Mouse (Mus musculus) hindbrain, embryonic 10.5 days (tissue): ENCODE data around the gene Susd1. TPM values are rescaled to one million over a fixed set of nuclear protein-coding genes. Genes with fewer than 3 reads are reported as not detected.

Source experiments
- DNase-seq: peaks from one replicate; pipeline ENCODE4 v3.0.0-alpha.2; 2017; ENCODE audit warnings: low spot score
- H3K27ac ChIP-seq: fragments of 300-500 bp; sonication (generic); 2 replicates; pipeline ENCODE4 v1.5.1; 2016; ENCODE audit warnings: mild to moderate bottlenecking, moderate library complexity
- H3K27me3 ChIP-seq: fragments of 300-500 bp; sonication (generic); 2 replicates; pipeline ENCODE4 v1.6.1; 2016; ENCODE audit warnings: mild to moderate bottlenecking; ENCODE audit not compliant: poor library complexity, insufficient read depth, severe bottlenecking
- H3K36me3 ChIP-seq: fragments of 300-500 bp; sonication (generic); 2 replicates; pipeline ENCODE4 v1.6.1; 2016; ENCODE audit warnings: mild to moderate bottlenecking, moderate library complexity
- H3K4me1 ChIP-seq: fragments of 300-500 bp; sonication (generic); replicated peaks from 2 replicates; pipeline ENCODE4 v1.6.1; 2016; ENCODE audit warnings: mild to moderate bottlenecking
- H3K4me3 ChIP-seq: fragments of 300-500 bp; sonication (generic); 2 replicates; pipeline ENCODE4 v1.5.1; 2016; ENCODE audit warnings: mild to moderate bottlenecking, moderate library complexity
- H3K9me3 ChIP-seq: fragments of 300-500 bp; sonication (generic); 2 replicates; pipeline ENCODE4 v1.6.1; 2016; ENCODE audit warnings: mild to moderate bottlenecking, moderate library complexity
- WGBS: fragments of 180-500 bp; shearing (Covaris S2); methylation state at CpG from one replicate; pipeline ENCODE4 v1.1.7; 2016; 5-methylcytosine and 5-hydroxymethylcytosine counted together
- polyA plus RNA-seq: library from polyadenylated mRNA; unstranded; fragments of >200 nt; fragmentation: Nextera tagmentation; extraction: Ambion mirVana; gene quantifications from 2 replicates; pipeline ENCODE4 v1.2.1, GENCODE M21; 2016

Gene Susd1
- polyA plus RNA-seq, 1 experiment from 2014 or later = 2.0 TPM

DNA sequence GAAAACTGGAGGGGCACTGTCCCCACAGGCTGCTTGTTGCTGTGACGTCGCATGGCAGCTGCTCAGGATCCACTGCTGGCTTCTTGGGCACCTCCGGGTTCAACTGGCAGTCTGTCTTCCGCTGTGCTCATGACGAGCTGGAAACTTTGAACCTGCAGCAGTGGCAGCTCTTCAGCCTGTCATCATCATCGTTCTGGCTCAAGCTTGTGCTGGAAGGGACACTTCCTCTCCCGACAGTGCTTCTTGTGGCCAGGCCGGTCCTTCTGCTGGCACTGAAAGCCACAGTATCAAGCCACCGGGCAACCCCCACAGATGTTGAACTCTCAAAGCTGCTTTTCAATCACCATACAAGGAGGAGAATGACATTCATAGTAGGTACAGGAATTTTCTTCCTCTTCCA lies 70.3 kb downstream of the Susd1 start:
- H3K27me3 ChIP-seq = no peaks in the 10 kb centered on the region
- no peak overlapping the region for H3K4me3 ChIP-seq
- DNase-seq = no peak
- H3K9me3 ChIP-seq = 0 out of 2 replicates have a peak, but pooled peaks cover 3% of the 10 kb centered on the region
- no peaks in the 10 kb centered on the region for H3K36me3 ChIP-seq
- H3K27ac ChIP-seq = no peak overlapping the region
- 86% methylated on average over 9 of the region's 9 CpGs for WGBS
- peaks cover 2% of the 10 kb centered on the region; the same call in 1 of the 2 replicates for H3K4me1 ChIP-seq

DNA sequence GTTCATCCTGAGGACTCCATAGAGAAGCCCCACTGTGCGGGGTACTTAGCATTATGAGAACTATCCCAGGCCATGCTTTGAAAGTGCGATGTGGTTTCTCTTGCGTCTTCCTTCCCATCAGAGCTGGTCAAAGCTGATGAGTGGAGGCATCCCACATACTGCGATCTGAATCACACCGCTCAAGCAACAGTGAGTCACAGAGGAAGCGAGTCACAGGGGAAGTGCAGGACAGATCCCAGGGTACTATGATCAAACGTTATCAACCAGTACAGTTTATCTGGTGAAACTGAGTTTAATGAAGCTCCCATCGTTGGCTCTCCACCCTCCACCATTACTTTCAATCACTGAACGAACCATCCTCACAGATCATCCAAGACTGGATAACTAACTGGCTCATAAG lies 72.2 kb downstream of the Susd1 start:
- Histone ChIP-seq H3K36me3 (no peaks in the 10 kb centered on the region), H3K4me1 (peaks cover 2% of the 10 kb centered on the region; the same call in 1 of the 2 replicates), H3K4me3 (no peak overlapping the region), H3K27me3 (no peaks in the 10 kb centered on the region), H3K9me3 (0 out of 2 replicates have a peak, but pooled peaks cover 3% of the 10 kb centered on the region), H3K27ac (no peak overlapping the region)
- 94% methylated on average over 9 of the region's 9 CpGs for WGBS
- DNase-seq = no peak

DNA sequence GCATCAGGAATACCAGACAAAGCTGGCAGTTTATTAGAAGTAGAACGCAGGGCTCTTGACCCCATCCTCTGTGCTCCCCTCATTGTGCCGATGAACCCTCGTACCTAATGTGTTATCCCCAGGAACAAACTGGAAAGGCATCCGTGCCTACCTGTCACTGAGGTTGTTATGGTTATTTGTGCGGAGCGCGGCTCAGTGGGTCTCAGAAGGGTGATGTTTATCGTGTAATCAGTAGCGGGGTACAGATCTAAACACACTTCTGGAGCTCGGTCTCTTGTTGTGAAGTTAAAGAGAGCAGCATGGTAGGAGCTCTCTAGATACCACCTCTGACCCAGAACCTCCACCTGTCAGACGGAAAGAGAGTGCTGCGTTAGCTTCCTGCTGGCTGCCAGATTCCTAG lies 72.9 kb downstream of the Susd1 start:
- no peak overlapping the region for H3K4me3 ChIP-seq
- H3K27ac ChIP-seq = no peak overlapping the region
- no peak for DNase-seq
- peaks cover 2% of the 10 kb centered on the region; the same call in 1 of the 2 replicates for H3K4me1 ChIP-seq
- H3K27me3 ChIP-seq = no peaks in the 10 kb centered on the region
- no peaks in the 10 kb centered on the region for H3K36me3 ChIP-seq
- WGBS = 93% methylated on average over 12 of the region's 12 CpGs
- H3K9me3 ChIP-seq = 0 out of 2 replicates have a peak, but pooled peaks cover 3% of the 10 kb centered on the region

DNA sequence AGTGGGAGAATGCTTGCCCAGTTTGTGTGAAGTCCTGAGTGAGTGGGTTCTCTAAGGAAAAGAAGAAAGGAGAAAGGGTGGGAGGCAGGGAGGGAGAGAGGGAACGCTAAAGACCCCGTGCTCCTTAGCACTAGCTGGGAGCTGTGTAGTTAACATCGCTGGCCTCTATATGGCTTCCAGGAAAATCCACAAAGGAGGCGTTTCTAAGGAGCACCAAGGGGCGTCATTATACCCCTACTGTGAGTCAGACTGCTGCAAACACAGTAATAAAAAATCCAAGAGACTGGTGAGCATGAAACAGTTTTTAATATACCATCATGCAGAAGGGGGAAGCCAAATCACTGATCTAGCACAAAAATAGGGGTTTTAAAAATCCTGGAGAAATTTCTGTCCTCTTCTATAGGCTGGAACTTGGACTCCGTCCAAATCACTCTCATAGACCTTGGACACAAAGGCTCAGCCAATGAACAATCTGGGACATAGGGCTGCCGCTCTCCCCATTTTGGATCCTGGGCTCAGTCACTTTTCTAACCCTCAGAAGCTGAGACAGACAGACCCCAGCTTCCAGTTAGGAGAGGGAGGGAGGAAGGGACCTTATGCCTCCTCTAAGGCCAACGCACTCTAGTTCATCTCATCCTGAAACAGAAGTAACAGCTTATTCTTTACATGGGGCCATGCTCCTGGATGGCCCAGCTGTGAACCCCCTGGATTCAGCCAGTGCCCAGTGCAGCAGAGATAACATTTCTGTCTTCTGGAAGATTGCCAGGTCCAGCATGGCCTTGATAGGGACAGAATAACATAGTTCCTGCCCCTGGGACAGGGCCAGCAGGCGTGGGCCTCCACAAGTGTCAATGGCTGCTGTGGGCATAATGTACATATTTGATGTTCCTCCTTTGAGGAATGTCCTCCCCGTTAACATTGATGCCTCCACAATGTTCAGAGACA lies 73.9 kb downstream of the Susd1 start:
- H3K27ac ChIP-seq = no peak overlapping the region
- H3K27me3 ChIP-seq = no peaks in the 10 kb centered on the region
- DNase-seq = no peak
- peaks cover 2% of the 10 kb centered on the region; the same call in 1 of the 2 replicates for H3K4me1 ChIP-seq
- H3K36me3 ChIP-seq = no peaks in the 10 kb centered on the region
- H3K9me3 ChIP-seq = no peaks in the 10 kb centered on the region
- 83% methylated on average over 10 of the region's 10 CpGs for WGBS
- no peak overlapping the region for H3K4me3 ChIP-seq

DNA sequence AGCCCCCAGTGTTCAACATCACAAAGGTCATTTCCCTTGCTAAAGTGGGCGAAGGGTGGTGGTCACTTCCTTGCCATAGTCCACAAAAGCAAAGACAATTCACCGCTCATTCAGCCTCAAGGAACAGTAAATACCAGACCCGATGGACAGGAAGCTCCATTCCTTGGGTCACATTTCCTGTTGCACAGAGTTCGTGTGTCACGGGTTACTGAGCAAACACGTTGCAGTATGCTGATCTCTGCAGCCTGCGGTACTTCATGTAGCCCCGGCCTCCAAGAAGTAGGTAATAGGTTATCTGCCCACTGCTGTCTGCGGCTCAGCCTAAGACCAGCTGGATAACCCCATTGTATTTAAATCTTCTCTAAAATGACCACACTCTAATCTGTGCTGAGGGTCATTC lies 75.4 kb downstream of the Susd1 start:
- peaks cover 2% of the 10 kb centered on the region; the same call in 1 of the 2 replicates for H3K4me1 ChIP-seq
- H3K27ac ChIP-seq = no peak overlapping the region
- WGBS = 77% methylated on average over 9 of the region's 9 CpGs
- no peak for DNase-seq
- no peaks in the 10 kb centered on the region for H3K36me3 ChIP-seq
- H3K4me3 ChIP-seq = no peak overlapping the region
- no peaks in the 10 kb centered on the region for H3K27me3 ChIP-seq
- no peaks in the 10 kb centered on the region for H3K9me3 ChIP-seq

DNA sequence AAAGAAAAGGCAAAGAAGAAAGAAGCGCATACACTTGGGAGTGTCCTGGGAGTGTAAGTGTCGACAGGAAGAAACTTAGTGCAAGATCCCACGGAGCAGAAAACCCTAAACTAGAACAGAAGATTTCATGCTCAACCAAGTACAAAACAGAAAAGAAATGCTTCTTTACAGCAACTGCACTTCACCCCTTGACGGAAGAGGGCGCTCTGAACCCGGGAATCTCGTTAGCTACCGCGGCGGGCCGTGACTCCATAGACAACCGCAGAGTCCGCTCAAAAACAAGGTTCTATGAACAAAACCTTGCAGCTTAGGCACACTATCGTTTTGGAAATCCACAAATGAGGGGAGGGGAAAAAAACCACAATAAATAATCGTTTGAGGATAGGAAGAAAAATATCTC lies 77.7 kb downstream of the Susd1 start:
- no peak overlapping the region for H3K4me3 ChIP-seq
- peak; percentile 76 for DNase-seq
- no peaks in the 10 kb centered on the region for H3K27me3 ChIP-seq
- peaks cover 2% of the 10 kb centered on the region; the same call in 1 of the 2 replicates for H3K4me1 ChIP-seq
- no peaks in the 10 kb centered on the region for H3K9me3 ChIP-seq
- H3K36me3 ChIP-seq = no peaks in the 10 kb centered on the region
- WGBS = 3% methylated on average over 15 of the region's 15 CpGs
- H3K27ac ChIP-seq = no peak overlapping the region

DNA sequence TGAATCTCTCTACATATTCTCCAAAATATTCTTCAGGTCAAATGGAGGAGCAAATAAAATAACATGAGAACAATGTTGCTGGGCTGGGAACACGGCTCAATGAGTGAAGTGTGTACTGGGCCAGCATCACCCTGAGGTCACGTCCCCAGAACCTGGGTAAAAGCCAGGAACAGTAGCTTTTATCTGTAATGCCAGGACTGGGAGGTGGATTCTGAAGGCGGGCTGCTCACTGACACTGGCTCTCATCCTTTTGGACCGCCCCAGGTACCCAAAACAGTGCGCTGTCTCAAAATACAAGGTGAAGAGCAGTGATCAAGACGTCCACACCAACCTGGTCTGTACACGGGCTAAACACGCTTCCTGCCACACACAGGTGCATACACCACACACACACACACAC lies 78.5 kb downstream of the Susd1 start:
- no peaks in the 10 kb centered on the region for H3K27me3 ChIP-seq
- no peaks in the 10 kb centered on the region for H3K9me3 ChIP-seq
- H3K4me1 ChIP-seq = peaks cover 2% of the 10 kb centered on the region; the same call in 1 of the 2 replicates
- no peak for DNase-seq
- 90% methylated on average over 8 of the region's 8 CpGs for WGBS
- no peak overlapping the region for H3K27ac ChIP-seq
- H3K36me3 ChIP-seq = no peaks in the 10 kb centered on the region
- no peak overlapping the region for H3K4me3 ChIP-seq

DNA sequence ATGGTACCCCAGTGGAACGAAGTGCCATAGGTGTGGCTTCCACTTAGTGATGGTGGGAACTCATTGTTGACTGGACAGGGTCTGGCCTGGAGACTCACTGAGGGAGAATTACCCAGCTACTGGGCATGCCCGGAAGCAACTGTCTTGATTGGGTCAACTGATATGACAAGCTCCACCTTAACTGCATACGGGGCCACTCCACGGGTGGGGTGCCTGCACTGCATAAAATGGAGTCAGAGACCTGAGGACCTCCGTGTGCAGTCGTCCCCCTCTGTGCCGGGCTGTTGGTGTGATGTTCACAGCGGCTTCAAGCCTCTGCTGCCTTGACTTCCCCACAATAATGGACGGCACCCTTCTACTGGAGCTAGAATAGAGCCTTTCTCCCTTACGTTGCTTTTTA lies 79.5 kb downstream of the Susd1 start:
- no peaks in the 10 kb centered on the region for H3K36me3 ChIP-seq
- WGBS = 89% methylated on average over 10 of the region's 10 CpGs
- no peak overlapping the region for H3K4me3 ChIP-seq
- H3K4me1 ChIP-seq = 0 out of 2 replicates have a peak, but pooled peaks cover under 1% of the 10 kb centered on the region
- DNase-seq = no peak
- no peaks in the 10 kb centered on the region for H3K27me3 ChIP-seq
- no peak overlapping the region for H3K27ac ChIP-seq
- no peaks in the 10 kb centered on the region for H3K9me3 ChIP-seq

DNA sequence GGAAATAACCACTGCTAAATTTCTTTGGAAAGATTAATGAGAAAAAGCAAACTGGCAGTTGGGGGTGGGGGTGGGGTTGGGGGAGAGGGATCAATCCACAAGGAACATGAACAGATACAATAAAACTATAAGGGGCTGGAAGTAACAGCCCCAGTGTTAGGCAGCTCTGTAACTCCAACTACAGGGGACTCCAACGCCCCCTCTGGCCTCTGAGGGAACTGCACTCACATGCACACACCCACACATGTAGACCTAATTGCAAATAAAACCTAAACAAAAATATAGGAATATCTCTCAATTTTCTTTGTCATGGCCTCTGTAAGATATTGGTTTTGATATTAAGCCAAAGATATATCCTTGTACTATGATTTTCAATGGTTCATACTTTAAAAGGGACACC lies 83.0 kb downstream of the Susd1 start:
- DNase-seq = no peak
- 55% methylated on average over 1 of the region's 1 CpGs for WGBS
- H3K36me3 ChIP-seq = no peaks in the 10 kb centered on the region
- no peaks in the 10 kb centered on the region for H3K4me1 ChIP-seq
- no peaks in the 10 kb centered on the region for H3K9me3 ChIP-seq
- H3K4me3 ChIP-seq = no peak overlapping the region
- H3K27me3 ChIP-seq = no peaks in the 10 kb centered on the region
- no peak overlapping the region for H3K27ac ChIP-seq

DNA sequence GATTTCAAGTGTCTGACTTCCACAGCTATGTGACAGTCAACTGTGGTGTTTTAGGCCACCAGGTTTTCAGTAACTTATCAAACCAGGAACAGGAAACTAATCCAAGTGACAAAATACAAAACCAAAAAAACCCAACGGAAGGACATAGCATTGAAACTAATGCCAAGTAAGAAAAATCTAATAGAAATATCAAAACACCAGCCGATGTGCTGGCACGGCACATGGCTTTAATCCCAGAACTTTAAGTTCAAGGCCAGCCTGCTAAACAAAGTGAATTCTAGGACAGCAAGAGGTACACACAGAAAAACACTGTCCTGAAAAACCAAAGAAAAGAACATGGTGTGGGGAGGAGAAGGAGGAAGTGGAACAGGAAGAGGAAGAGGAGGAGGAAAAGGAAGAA lies 83.8 kb downstream of the Susd1 start:
- H3K4me1 ChIP-seq = no peaks in the 10 kb centered on the region
- no peak for DNase-seq
- H3K27ac ChIP-seq = no peak overlapping the region
- H3K9me3 ChIP-seq = no peaks in the 10 kb centered on the region
- H3K36me3 ChIP-seq = no peaks in the 10 kb centered on the region
- H3K4me3 ChIP-seq = no peak overlapping the region
- H3K27me3 ChIP-seq = no peaks in the 10 kb centered on the region
- WGBS = 92% methylated on average over 3 of the region's 3 CpGs

DNA sequence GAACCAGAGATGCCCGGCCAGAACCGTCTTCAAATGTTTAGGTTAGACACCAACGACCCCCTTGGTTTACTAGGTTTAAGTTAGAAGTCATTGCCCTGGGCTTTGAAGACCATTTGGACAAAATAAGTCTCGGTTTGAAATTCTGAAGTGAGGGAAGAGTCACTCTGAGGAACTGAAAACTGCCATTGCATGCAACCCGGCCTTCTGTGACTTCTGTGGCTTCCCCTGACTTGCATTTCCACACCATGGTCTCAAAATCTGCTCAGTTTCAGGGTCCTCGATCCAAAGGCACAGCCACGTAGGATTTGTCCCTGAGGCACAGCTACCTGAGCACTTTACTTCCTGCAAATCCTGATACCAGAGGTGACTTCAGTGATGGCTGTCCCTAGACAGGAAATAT lies 86.5 kb downstream of the Susd1 start:
- H3K4me1 ChIP-seq = no peaks in the 10 kb centered on the region
- H3K27me3 ChIP-seq = no peaks in the 10 kb centered on the region
- no peak overlapping the region for H3K4me3 ChIP-seq
- 84% methylated on average over 7 of the region's 7 CpGs for WGBS
- H3K9me3 ChIP-seq = no peaks in the 10 kb centered on the region
- no peak overlapping the region for H3K27ac ChIP-seq
- DNase-seq = no peak
- H3K36me3 ChIP-seq = no peaks in the 10 kb centered on the region

DNA sequence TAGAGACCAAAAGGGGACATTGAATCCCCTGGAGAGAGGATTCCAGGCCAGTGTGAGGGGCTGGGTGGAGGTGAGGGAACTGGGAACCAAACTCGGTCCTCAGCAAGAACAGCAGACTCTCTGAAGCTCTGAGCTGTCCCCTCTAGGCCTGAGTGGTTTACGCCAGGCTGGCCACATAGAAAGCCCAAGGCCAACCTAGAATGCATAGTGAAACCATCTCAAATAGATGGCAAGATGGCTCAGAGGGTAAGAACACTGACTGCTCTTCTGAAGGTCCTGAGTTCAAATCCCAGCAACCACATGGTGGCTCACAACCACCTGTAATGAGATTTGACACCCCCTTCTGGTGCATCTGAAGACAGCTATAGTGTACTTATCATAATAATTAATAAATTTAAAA lies 88.1 kb downstream of the Susd1 start:
- H3K4me1 ChIP-seq = no peaks in the 10 kb centered on the region
- no peaks in the 10 kb centered on the region for H3K36me3 ChIP-seq
- DNase-seq = no peak
- WGBS = 92% methylated on average over 2 of the region's 2 CpGs
- H3K27ac ChIP-seq = no peak overlapping the region
- H3K9me3 ChIP-seq = no peaks in the 10 kb centered on the region
- H3K4me3 ChIP-seq = no peak overlapping the region
- H3K27me3 ChIP-seq = no peaks in the 10 kb centered on the region

DNA sequence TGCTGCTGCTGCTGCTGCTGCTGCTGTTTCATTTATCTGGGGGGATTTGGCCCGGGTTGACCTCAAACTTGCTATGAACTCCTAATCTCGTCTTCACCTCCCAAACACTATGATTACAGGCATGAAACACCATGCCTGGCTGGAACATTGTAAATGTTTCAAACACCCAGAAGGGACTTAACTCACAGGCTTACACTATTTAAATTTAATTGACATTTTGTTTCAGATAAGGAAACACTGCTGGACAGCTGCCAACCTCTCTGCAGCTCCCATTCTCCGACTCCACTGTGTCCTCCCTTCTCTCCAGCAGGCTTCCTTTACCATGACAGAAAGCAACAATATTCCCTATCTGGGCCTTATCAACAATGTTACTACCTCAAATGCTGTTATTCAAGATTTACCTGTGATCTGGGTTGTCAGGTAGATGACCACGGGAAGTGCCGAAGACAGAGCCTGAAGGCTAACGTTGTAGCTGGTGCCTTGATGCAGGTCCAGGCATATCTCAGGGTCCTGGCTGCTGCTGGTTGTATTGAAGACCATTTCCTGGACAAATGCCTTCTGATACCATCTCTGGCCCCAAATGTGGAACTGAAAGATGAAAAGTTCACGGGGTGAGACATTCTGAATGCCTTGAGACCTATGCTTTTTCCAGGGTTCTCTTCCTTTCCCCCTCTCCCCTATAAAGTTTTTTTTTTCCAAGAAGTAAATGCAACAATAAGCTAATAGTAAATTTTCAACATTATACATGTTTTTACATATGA lies 88.8 kb downstream of the Susd1 start:
- H3K27me3 ChIP-seq = no peaks in the 10 kb centered on the region
- H3K27ac ChIP-seq = no peak overlapping the region
- 84% methylated on average over 7 of the region's 7 CpGs for WGBS
- H3K9me3 ChIP-seq = no peaks in the 10 kb centered on the region
- no peaks in the 10 kb centered on the region for H3K4me1 ChIP-seq
- DNase-seq = no peak
- H3K4me3 ChIP-seq = no peak overlapping the region
- no peaks in the 10 kb centered on the region for H3K36me3 ChIP-seq
